Mouse (Mus musculus) stomach, postnatal 0 days (tissue): ENCODE measurements around the gene Tmem151b.

Source experiments
- CTCF ChIP-seq: IDR thresholded peaks from 2 replicates; pipeline ENCODE4 v1.5.1; 2016; ENCODE audit warnings: antibody characterized with exemption, low read depth, mild to moderate bottlenecking, moderate library complexity
- EP300 ChIP-seq: optimal IDR thresholded peaks from 2 replicates; pipeline ENCODE3; 2016; ENCODE audit warnings: antibody characterized with exemption

DNA sequence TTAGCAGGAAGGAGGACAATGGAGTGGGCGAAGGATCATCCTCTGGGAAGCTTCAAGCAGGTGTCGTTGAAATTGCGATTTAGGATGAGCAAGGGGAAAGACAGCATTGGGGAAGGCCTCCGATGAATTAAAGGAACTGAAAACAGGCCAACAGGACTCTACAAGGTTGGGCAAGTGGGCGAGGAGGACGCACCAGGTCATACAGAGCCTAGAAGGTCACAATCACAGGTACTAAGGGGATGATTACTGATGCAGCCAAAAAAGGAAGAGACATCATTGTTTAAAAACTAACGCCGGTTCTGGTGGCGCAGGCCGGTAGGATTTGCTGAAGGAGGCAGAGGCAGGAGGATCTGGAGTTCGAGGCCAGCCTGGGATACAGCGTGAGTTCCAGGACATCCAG lies 13.7 kb upstream of the Tmem151b start:
- TF ChIP-seq CTCF (no peak), EP300 (no peak)
